15 mouse cellular contexts compared by ENCODE assay signal in the genomic region with DNA sequence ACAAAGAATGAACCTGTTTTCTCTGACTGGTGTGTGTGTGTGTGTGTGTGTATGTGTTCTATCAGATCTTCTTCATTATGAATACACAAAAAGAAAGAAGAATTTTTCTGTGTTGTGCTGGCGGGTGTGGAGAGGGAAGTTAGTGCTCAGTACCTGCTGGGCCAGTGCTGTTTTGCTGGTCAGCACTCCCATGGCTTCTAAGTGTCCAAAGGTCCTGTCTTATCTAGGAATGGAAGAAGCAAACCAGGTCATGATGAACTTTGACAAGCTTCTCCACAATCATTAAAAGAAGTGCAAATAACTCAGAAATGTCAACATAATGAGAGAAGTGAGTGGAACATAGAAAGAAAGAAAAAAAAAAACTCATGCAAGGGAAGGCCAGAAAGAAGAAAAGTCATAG. TPM values are rescaled to one million over a fixed set of nuclear protein-coding genes. Genes with fewer than 3 reads are reported as not detected.
"Had no signal": no experiment of that assay in that cellular context is flagged by ENCODE, and none has a peak within 500 bp of the region (broad histone marks: within the 10 kb centered on the region; RNA-seq: fewer than 3 reads in every experiment).

No protein-coding gene starts in this region.

- H3K27ac ChIP-seq: hindbrain, embryonic 15.5 days; kidney, embryonic 15.5 days; left cerebral cortex, adult 2 months; limb, embryonic 15.5 days; midbrain, embryonic 15.5 days; neural tube, embryonic 12.5 days had no signal

- H3K4me1 ChIP-seq: hindbrain, embryonic 15.5 days; kidney, embryonic 15.5 days; limb, embryonic 15.5 days; midbrain, embryonic 15.5 days; neural tube, embryonic 12.5 days had no signal

- H3K4me2 ChIP-seq: hindbrain, embryonic 15.5 days; kidney, embryonic 15.5 days; limb, embryonic 15.5 days; lung, embryonic 14.5 days; midbrain, embryonic 11.5 days; midbrain, embryonic 15.5 days; neural tube, embryonic 12.5 days had no signal

- H3K9me3 ChIP-seq: hindbrain, embryonic 15.5 days; kidney, embryonic 15.5 days; limb, embryonic 15.5 days; midbrain, embryonic 15.5 days; neural tube, embryonic 12.5 days had no signal

- DNase-seq: kidney, adult 18-20 months; kidney, postnatal 14 days; lung, embryonic 14.5 days; lung, postnatal 10 days; lung, postnatal 4 days; thymus, adult 2 months; thymus, postnatal 25 days had no signal

- H3K36me3 ChIP-seq: hindbrain, embryonic 15.5 days; kidney, embryonic 15.5 days; limb, embryonic 15.5 days; midbrain, embryonic 15.5 days; neural tube, embryonic 12.5 days had no signal

- ATAC-seq: midbrain, embryonic 15.5 days had no signal

- H3K4me3 ChIP-seq: hindbrain, embryonic 15.5 days; kidney, embryonic 15.5 days; left cerebral cortex, adult 2 months; limb, embryonic 15.5 days; midbrain, embryonic 15.5 days; neural tube, embryonic 12.5 days had no signal

- H3K27me3 ChIP-seq: hindbrain, embryonic 15.5 days; kidney, embryonic 15.5 days; limb, embryonic 15.5 days; midbrain, embryonic 15.5 days; neural tube, embryonic 12.5 days had no signal

- H3K9ac ChIP-seq: hindbrain, embryonic 15.5 days; kidney, embryonic 15.5 days; limb, embryonic 15.5 days; lung, embryonic 14.5 days; midbrain, embryonic 15.5 days; neural tube, embryonic 12.5 days had no signal

RNA-seq across cellular contexts. Expression of a gene that starts 6.1 kb away (rescaled TPM):
- polyA plus RNA-seq: limb, embryonic 11.5 days; midbrain, embryonic 11.5 days; midbrain, embryonic 15.5 days; neural tube, embryonic 12.5 days had no signal
